Mouse (Mus musculus): ENCODE data around the gene Pde7b. TPM values are rescaled to one million over a fixed set of nuclear protein-coding genes. Genes with fewer than 3 reads are reported as not detected.

The Pde7b gene
- polyA plus RNA-seq, 2 experiments, result 7.0 to 8.8 TPM

GRCm38 (mm10) chr10:20722651-20723520 is 2.0 kb downstream of the Pde7b start:
- ATAC-seq (ENCODE audit: low FRiP score, low read depth) (no peak), DNase-seq (ENCODE audit: low spot score) (no peak)
- H3K4me3 ChIP-seq (replicated peaks; ENCODE audit: low read length), result peak overlapping the region; percentile 44
- no peaks in the 10 kb centered on the region for H3K9me3 ChIP-seq (ENCODE audit: control insufficient read depth, low read length)
- H3K4me2 ChIP-seq (replicated peaks; ENCODE audit: low read depth, low read length, severe bottlenecking), result peak overlapping the region; percentile 62
- H3K9ac ChIP-seq (ENCODE audit: low read depth, low read length, severe bottlenecking), result 0 out of 2 replicates have a peak overlapping the region, but pooled peaks have one; percentile 55
- H3K27ac ChIP-seq (replicated peaks; ENCODE audit: low read depth, low read length), result 0 out of 2 replicates have a peak overlapping the region, but pooled peaks have one; percentile 16
- no peak for TF ChIP-seq POLR2A (IDR thresholded peaks at IDR 0.05; ENCODE audit: borderline replicate concordance, extremely low read depth, insufficient read depth, insufficient read length)
- H3K4me1 ChIP-seq (ENCODE audit: control insufficient read depth, insufficient read depth, low read length), result peaks cover 13% of the 10 kb centered on the region
- WGBS, result 30% methylated on average over 9 of the region's 9 CpGs
- no peaks in the 10 kb centered on the region for H3K36me3 ChIP-seq (ENCODE audit: control insufficient read depth, insufficient read depth, low read length)
- no peaks in the 10 kb centered on the region for H3K27me3 ChIP-seq (ENCODE audit: control insufficient read depth, insufficient read depth, low read length)

GRCm38 (mm10) chr10:20719201-20719600 is 5.7 kb downstream of the Pde7b start:
- peaks cover 5% of the 10 kb centered on the region; the same call in 1 of the 2 replicates for H3K4me1 ChIP-seq (ENCODE audit: control insufficient read depth, insufficient read depth, low read length)
- H3K4me3 ChIP-seq (replicated peaks; ENCODE audit: low read length), result no peak overlapping the region
- no peaks in the 10 kb centered on the region for H3K36me3 ChIP-seq (ENCODE audit: control insufficient read depth, insufficient read depth, low read length)
- DNase-seq (ENCODE audit: low spot score), result no peak
- ATAC-seq (ENCODE audit: low FRiP score, low read depth), result no peak
- H3K27ac ChIP-seq (replicated peaks; ENCODE audit: low read depth, low read length), result no peak overlapping the region
- WGBS, result 82% methylated on average over 2 of the region's 2 CpGs
- no peak for TF ChIP-seq POLR2A (IDR thresholded peaks at IDR 0.05; ENCODE audit: borderline replicate concordance, extremely low read depth, insufficient read depth, insufficient read length)
- H3K9me3 ChIP-seq (ENCODE audit: control insufficient read depth, low read length), result no peaks in the 10 kb centered on the region
- H3K9ac ChIP-seq (ENCODE audit: low read depth, low read length, severe bottlenecking), result no peak overlapping the region
- no peaks in the 10 kb centered on the region for H3K27me3 ChIP-seq (ENCODE audit: control insufficient read depth, insufficient read depth, low read length)
- no peak overlapping the region for H3K4me2 ChIP-seq (replicated peaks; ENCODE audit: low read depth, low read length, severe bottlenecking)

- no peak for TF ChIP-seq POLR2A (IDR thresholded peaks at IDR 0.05; ENCODE audit: borderline replicate concordance, extremely low read depth, insufficient read depth, insufficient read length)
- 26% methylated on average over 7 of the region's 7 CpGs for WGBS
- Histone ChIP-seq H3K9ac (ENCODE audit: low read depth, low read length, severe bottlenecking) (no peak overlapping the region), H3K36me3 (ENCODE audit: control insufficient read depth, insufficient read depth, low read length) (no peaks in the 10 kb centered on the region), H3K4me3 (replicated peaks; ENCODE audit: low read length) (no peak overlapping the region), H3K9me3 (ENCODE audit: control insufficient read depth, low read length) (no peaks in the 10 kb centered on the region), H3K4me1 (ENCODE audit: control insufficient read depth, insufficient read depth, low read length) (peaks cover 12% of the 10 kb centered on the region), H3K27me3 (ENCODE audit: control insufficient read depth, insufficient read depth, low read length) (no peaks in the 10 kb centered on the region), H3K4me2 (replicated peaks; ENCODE audit: low read depth, low read length, severe bottlenecking) (0 out of 2 replicates have a peak overlapping the region, but pooled peaks have one; percentile 3), H3K27ac (replicated peaks; ENCODE audit: low read depth, low read length) (peak overlapping the region; percentile 58)
- peak; percentile 68 for DNase-seq (ENCODE audit: low spot score)
- peak; percentile 77 for ATAC-seq (ENCODE audit: low FRiP score, low read depth)
These were observed 24.2 kb downstream of the Pde7b start for GRCm38 (mm10) chr10:20700633-20701032.

DNA sequence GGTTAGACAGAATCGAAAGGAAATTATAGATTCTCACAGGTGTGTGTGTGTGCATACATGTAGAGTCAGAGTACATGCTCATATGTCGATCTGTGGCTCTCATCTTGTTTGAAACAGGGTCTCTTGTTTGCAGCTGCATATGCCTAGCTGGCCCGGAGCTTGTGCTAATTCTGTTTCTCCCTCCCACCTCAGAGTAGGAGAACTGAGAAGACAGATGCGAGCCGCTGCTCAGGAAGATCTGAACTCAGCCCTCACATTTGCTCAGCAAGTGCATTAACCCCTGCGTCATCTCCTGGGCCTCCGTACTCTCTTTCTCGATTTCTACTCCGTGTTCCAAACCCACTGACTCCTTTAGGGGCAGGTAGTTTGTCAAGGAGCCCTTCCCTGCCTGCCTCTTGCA is 25.0 kb downstream of the Pde7b start:
- H3K4me1 ChIP-seq (ENCODE audit: control insufficient read depth, insufficient read depth, low read length), result peaks cover 12% of the 10 kb centered on the region
- H3K27me3 ChIP-seq (ENCODE audit: control insufficient read depth, insufficient read depth, low read length), result no peaks in the 10 kb centered on the region
- no peaks in the 10 kb centered on the region for H3K9me3 ChIP-seq (ENCODE audit: control insufficient read depth, low read length)
- H3K4me3 ChIP-seq (replicated peaks; ENCODE audit: low read length), result no peak overlapping the region
- DNase-seq (ENCODE audit: low spot score), result no peak
- H3K9ac ChIP-seq (ENCODE audit: low read depth, low read length, severe bottlenecking), result no peak overlapping the region
- WGBS, result 81% methylated on average over 9 of the region's 9 CpGs
- peak overlapping the region; percentile 58 for H3K27ac ChIP-seq (replicated peaks; ENCODE audit: low read depth, low read length)
- ATAC-seq (ENCODE audit: low FRiP score, low read depth), result no peak
- TF ChIP-seq POLR2A (IDR thresholded peaks at IDR 0.05; ENCODE audit: borderline replicate concordance, extremely low read depth, insufficient read depth, insufficient read length), result no peak
- no peaks in the 10 kb centered on the region for H3K36me3 ChIP-seq (ENCODE audit: control insufficient read depth, insufficient read depth, low read length)
- H3K4me2 ChIP-seq (replicated peaks; ENCODE audit: low read depth, low read length, severe bottlenecking), result no peak overlapping the region

- Histone ChIP-seq H3K27ac (replicated peaks; ENCODE audit: low read depth, low read length) (no peak overlapping the region), H3K4me2 (replicated peaks; ENCODE audit: low read depth, low read length, severe bottlenecking) (no peak overlapping the region), H3K4me3 (replicated peaks; ENCODE audit: low read length) (no peak overlapping the region), H3K9ac (ENCODE audit: low read depth, low read length, severe bottlenecking) (no peak overlapping the region), H3K9me3 (ENCODE audit: control insufficient read depth, low read length) (no peaks in the 10 kb centered on the region), H3K27me3 (ENCODE audit: control insufficient read depth, insufficient read depth, low read length) (no peaks in the 10 kb centered on the region), H3K36me3 (ENCODE audit: control insufficient read depth, insufficient read depth, low read length) (no peaks in the 10 kb centered on the region), H3K4me1 (ENCODE audit: control insufficient read depth, insufficient read depth, low read length) (peaks cover 12% of the 10 kb centered on the region)
- DNase-seq (ENCODE audit: low spot score), result no peak
- WGBS, result 86% methylated on average over 11 of the region's 11 CpGs
- ATAC-seq (ENCODE audit: low FRiP score, low read depth), result no peak
- TF ChIP-seq POLR2A (IDR thresholded peaks at IDR 0.05; ENCODE audit: borderline replicate concordance, extremely low read depth, insufficient read depth, insufficient read length), result no peak
These were observed 29.2 kb downstream of the Pde7b start for GRCm38 (mm10) chr10:20695637-20696036.
